Mouse (Mus musculus): ENCODE data around the gene Olfr1532-ps1. TPM values are rescaled to one million over a fixed set of nuclear protein-coding genes. Genes with fewer than 3 reads are reported as not detected.
"Not testable (repeated sequence)": the region's sequence is repeated elsewhere in the genome, so short reads cannot be mapped to it uniquely, and the experiment has no call there.

Gene Olfr1532-ps1
- polyA plus RNA-seq (2015; fragmentation: Nextera tagmentation; extraction: Ambion mirVana), result 0.12 TPM in 1 of 2 replicates, not detected in the other

DNA sequence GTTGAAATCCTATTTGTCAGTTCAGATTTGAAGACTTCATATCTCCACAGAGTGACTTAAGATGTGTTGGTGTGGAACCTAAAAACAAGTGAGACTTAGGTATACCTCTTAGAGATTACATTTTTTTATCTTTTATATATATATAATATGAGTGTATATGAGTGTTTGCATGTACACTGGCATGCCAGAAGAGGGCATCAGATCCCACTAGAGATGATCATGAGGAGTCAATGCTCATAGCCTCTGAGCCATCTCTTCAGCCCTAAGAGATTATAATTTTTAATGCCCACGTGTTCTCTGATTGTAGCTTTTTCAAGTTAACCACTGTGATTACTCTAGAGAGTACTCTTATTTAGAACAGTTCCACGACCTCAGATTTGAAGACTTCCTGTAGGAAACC, at the start of gene Olfr1532-ps1:
Olfr1532-ps1 (plus strand) TSS at position 326 of the 400 bp plus-strand sequence.
- Histone ChIP-seq H3K9me3 (replicated peaks) (no peaks in the 10 kb centered on the region), H3K4me1 (no peaks in the 10 kb centered on the region), H3K9ac (no peak within 1 kb of the TSS), H3K36me3 (no peaks in the 10 kb centered on the region), H3K27me3 (no peaks in the 10 kb centered on the region), H3K4me3 (replicated peaks) (no peak within 1 kb of the TSS), H3K27ac (replicated peaks) (no peak within 1 kb of the TSS), H3K4me2 (replicated peaks) (no peak within 1 kb of the TSS)
- ATAC-seq (ENCODE audit: insufficient number of reproducible peaks, low FRiP score, low TSS enrichment, low read depth), result no peak
- WGBS, result 50% methylated on average over 2 of the region's 2 CpGs

GRCm38 (mm10) chr7:106862885-106863284, 44.9 kb upstream of the Olfr1532-ps1 start, which contains the start of gene Olfr704:
Gene Olfr704, plus strand, starts transcription at chr7:106863185.
- Histone ChIP-seq H3K9me3 (replicated peaks) (no peaks in the 10 kb centered on the region), H3K4me2 (replicated peaks) (no peak within 1 kb of the TSS), H3K36me3 (no peaks in the 10 kb centered on the region), H3K9ac (no peak within 1 kb of the TSS), H3K4me3 (replicated peaks) (no peak within 1 kb of the TSS), H3K27me3 (no peaks in the 10 kb centered on the region), H3K4me1 (no peaks in the 10 kb centered on the region), H3K27ac (replicated peaks) (no peak within 1 kb of the TSS)
- no peak for ATAC-seq (ENCODE audit: insufficient number of reproducible peaks, low FRiP score, low TSS enrichment, low read depth)

DNA sequence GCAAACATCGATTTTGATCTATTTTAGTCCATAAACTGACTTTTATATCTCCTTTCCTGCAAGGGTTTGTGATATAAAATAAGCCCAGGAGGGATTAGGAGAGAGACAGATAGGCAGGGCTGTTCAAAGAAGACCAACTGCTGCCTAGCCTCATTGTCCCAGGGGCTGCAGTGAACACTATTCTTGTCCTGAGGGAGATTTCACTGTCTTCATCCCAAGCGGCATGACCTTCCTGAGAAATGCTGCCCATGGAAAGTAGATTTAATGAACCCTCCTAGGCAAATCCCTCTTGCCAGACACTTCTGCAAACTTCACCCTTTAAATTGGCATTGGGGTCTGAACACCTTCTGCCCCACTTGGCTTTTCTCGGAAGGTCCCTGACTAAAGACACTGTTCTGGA, 31.0 kb upstream of the Olfr1532-ps1 start, which contains the start of gene Olfr705:
Olfr705 (minus strand) TSS at position 101 of the 400 bp plus-strand sequence.
- H3K9me3 ChIP-seq (replicated peaks), result no peaks in the 10 kb centered on the region
- no peak within 1 kb of the TSS for H3K4me3 ChIP-seq (replicated peaks)
- H3K27ac ChIP-seq (replicated peaks), result no peak within 1 kb of the TSS
- H3K4me2 ChIP-seq (replicated peaks), result no peak within 1 kb of the TSS
- no peaks in the 10 kb centered on the region for H3K27me3 ChIP-seq
- WGBS, result 82% methylated on average over 3 of the region's 3 CpGs
- H3K36me3 ChIP-seq, result no peaks in the 10 kb centered on the region
- no peak for ATAC-seq (ENCODE audit: insufficient number of reproducible peaks, low FRiP score, low TSS enrichment, low read depth)
- no peak within 1 kb of the TSS for H3K9ac ChIP-seq
- H3K4me1 ChIP-seq, result no peaks in the 10 kb centered on the region

GRCm38 (mm10) chr7:106888062-106888461, 19.7 kb upstream of the Olfr1532-ps1 start, which contains the start of gene Olfr706:
Gene Olfr706, minus strand, starts transcription at chr7:106888162.
- no peak within 1 kb of the TSS for H3K4me3 ChIP-seq (replicated peaks)
- no peaks in the 10 kb centered on the region for H3K4me1 ChIP-seq
- H3K36me3 ChIP-seq, result no peaks in the 10 kb centered on the region
- no peak within 1 kb of the TSS for H3K27ac ChIP-seq (replicated peaks)
- 67% methylated on average over 2 of the region's 2 CpGs for WGBS
- no peak for ATAC-seq (ENCODE audit: insufficient number of reproducible peaks, low FRiP score, low TSS enrichment, low read depth)
- no peak within 1 kb of the TSS for H3K4me2 ChIP-seq (replicated peaks)
- no peak within 1 kb of the TSS for H3K9ac ChIP-seq
- no peaks in the 10 kb centered on the region for H3K9me3 ChIP-seq (replicated peaks)
- H3K27me3 ChIP-seq, result no peaks in the 10 kb centered on the region

GRCm38 (mm10) chr7:106901141-106901540, 6.7 kb upstream of the Olfr1532-ps1 start, which contains the start of gene Olfr707:
Gene Olfr707, minus strand, starts transcription at chr7:106901241.
- not testable (repeated sequence) for H3K27me3 ChIP-seq; H3K27ac ChIP-seq (replicated peaks); H3K9ac ChIP-seq; H3K36me3 ChIP-seq; H3K4me2 ChIP-seq (replicated peaks); ATAC-seq (ENCODE audit: insufficient number of reproducible peaks, low FRiP score, low TSS enrichment, low read depth); H3K9me3 ChIP-seq (replicated peaks); H3K4me1 ChIP-seq; H3K4me3 ChIP-seq (replicated peaks)
- WGBS, result 78% methylated on average over 3 of the region's 3 CpGs

- not testable (repeated sequence) for H3K9me3 ChIP-seq (replicated peaks); ATAC-seq (ENCODE audit: insufficient number of reproducible peaks, low FRiP score, low TSS enrichment, low read depth); H3K27ac ChIP-seq (replicated peaks); H3K4me1 ChIP-seq; H3K4me3 ChIP-seq (replicated peaks); H3K36me3 ChIP-seq; H3K9ac ChIP-seq; H3K27me3 ChIP-seq; H3K4me2 ChIP-seq (replicated peaks)
- 88% methylated on average over 7 of the region's 7 CpGs for WGBS
Observed at GRCm38 (mm10) chr7:106920961-106921360, 13.2 kb downstream of the Olfr1532-ps1 start.

DNA sequence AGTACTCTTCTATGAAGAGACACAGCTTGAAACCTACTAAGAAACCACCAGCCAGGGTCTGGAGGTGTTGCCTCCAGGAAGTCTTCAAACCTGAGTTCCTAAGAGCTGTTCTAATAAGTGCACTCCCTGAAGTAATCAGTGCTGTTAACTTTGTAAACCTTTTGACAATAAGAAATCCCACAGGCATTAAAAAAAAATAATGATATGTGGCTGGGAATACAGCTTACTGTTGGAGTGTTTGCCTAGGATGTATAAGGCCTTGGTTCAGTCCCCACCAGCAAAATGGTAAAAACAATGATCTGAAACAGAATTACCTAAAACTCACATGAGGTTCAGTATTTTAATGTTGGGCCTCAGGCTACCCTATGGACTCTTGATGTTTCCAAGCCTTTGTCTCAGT, 24.3 kb downstream of the Olfr1532-ps1 start, which contains the start of gene Olfr709-ps1:
Olfr709-ps1 (minus strand) TSS at position 101 of the 400 bp plus-strand sequence.
- Histone ChIP-seq H3K9ac (no peak within 1 kb of the TSS), H3K4me1 (no peaks in the 10 kb centered on the region), H3K4me2 (replicated peaks) (no peak within 1 kb of the TSS), H3K4me3 (replicated peaks) (no peak within 1 kb of the TSS), H3K27ac (replicated peaks) (no peak within 1 kb of the TSS), H3K9me3 (replicated peaks) (no peaks in the 10 kb centered on the region), H3K27me3 (no peaks in the 10 kb centered on the region), H3K36me3 (no peaks in the 10 kb centered on the region)
- no peak for ATAC-seq (ENCODE audit: insufficient number of reproducible peaks, low FRiP score, low TSS enrichment, low read depth)

DNA sequence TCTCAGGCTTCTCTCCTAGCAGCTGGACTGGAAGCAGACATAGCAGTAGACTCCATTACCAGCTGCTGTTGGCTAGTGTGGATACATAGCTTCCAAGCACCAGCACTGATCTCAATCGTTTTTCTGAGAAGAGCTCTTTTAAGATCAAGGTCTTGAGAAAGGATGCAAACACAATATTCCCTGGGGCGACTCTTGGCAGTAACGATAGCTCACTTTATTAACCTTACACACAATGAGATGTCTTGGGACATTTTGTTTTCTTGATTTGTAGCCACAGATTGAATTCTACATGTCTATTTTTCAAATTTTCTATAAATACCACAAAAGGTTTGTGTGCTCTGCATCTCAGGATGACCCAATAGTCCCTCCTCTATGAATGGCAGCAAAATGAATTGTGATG, 40.4 kb downstream of the Olfr1532-ps1 start, which contains the start of gene Olfr710:
Olfr710 (minus strand) TSS at position 101 of the 400 bp plus-strand sequence.
- Histone ChIP-seq H3K27me3 (no peaks in the 10 kb centered on the region), H3K9ac (no peak within 1 kb of the TSS), H3K36me3 (no peaks in the 10 kb centered on the region), H3K9me3 (replicated peaks) (no peaks in the 10 kb centered on the region), H3K4me3 (replicated peaks) (no peak within 1 kb of the TSS), H3K4me2 (replicated peaks) (no peak within 1 kb of the TSS), H3K27ac (replicated peaks) (no peak within 1 kb of the TSS), H3K4me1 (no peaks in the 10 kb centered on the region)
- ATAC-seq (ENCODE audit: insufficient number of reproducible peaks, low FRiP score, low TSS enrichment, low read depth), result no peak
- 64% methylated on average over 3 of the region's 3 CpGs for WGBS

DNA sequence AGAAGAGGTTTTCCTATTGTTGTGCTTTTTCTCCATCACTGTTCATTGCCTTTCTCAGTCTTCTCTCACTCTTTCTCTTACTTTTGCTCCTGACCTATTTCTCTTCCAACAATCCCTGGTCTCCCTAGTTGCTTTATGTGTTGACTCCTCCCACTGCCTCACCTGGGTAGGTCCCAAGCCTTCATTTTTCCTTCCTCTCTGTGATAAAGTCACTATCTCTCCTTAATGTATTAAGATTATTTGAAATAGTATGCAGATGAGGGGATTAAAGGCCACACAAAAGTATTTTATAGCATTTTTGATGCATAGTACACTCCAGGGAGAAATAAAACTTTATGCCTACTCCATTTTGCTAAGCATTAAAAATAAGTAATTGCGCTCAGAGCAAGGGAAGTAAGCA, 56.0 kb downstream of the Olfr1532-ps1 start, which contains the start of gene Olfr6:
Olfr6 (minus strand) TSS at position 101 of the 400 bp plus-strand sequence.
- H3K36me3 ChIP-seq, result no peaks in the 10 kb centered on the region
- no peak within 1 kb of the TSS for H3K4me3 ChIP-seq (replicated peaks)
- H3K27ac ChIP-seq (replicated peaks), result no peak within 1 kb of the TSS
- no peak for ATAC-seq (ENCODE audit: insufficient number of reproducible peaks, low FRiP score, low TSS enrichment, low read depth)
- 77% methylated on average over 1 of the region's 1 CpGs for WGBS
- H3K9ac ChIP-seq, result no peak within 1 kb of the TSS
- no peaks in the 10 kb centered on the region for H3K27me3 ChIP-seq
- H3K4me1 ChIP-seq, result no peaks in the 10 kb centered on the region
- no peak within 1 kb of the TSS for H3K4me2 ChIP-seq (replicated peaks)
- no peaks in the 10 kb centered on the region for H3K9me3 ChIP-seq (replicated peaks)

Other genes starting within 250 kb of the Olfr1532-ps1 start
- 0.11 TPM in 1 of 2 replicates, not detected in the other for gene Olfr693, start 227.4 kb upstream of the Olfr1532-ps1 start, polyA plus RNA-seq (2015; fragmentation: Nextera tagmentation; extraction: Ambion mirVana)
- not detected in 2 replicates for gene Olfr694, start 216.2 kb upstream of the Olfr1532-ps1 start, polyA plus RNA-seq (2015; fragmentation: Nextera tagmentation; extraction: Ambion mirVana)
- gene Olfr695, start 191.6 kb upstream of the Olfr1532-ps1 start, polyA plus RNA-seq (2015; fragmentation: Nextera tagmentation; extraction: Ambion mirVana), result not detected in 2 replicates
- gene Olfr697, start 165.6 kb upstream of the Olfr1532-ps1 start, polyA plus RNA-seq (2015; fragmentation: Nextera tagmentation; extraction: Ambion mirVana), result not detected in 2 replicates
- not detected in 2 replicates for gene Olfr698, start 152.6 kb upstream of the Olfr1532-ps1 start, polyA plus RNA-seq (2015; fragmentation: Nextera tagmentation; extraction: Ambion mirVana)
- gene Olfr699, start 114.8 kb upstream of the Olfr1532-ps1 start, polyA plus RNA-seq (2015; fragmentation: Nextera tagmentation; extraction: Ambion mirVana), result 0.07 TPM in 2 replicates
- not detected in 2 replicates for gene Olfr700, start 99.2 kb upstream of the Olfr1532-ps1 start, polyA plus RNA-seq (2015; fragmentation: Nextera tagmentation; extraction: Ambion mirVana)
- not detected in 2 replicates for gene Olfr701, start 93.9 kb upstream of the Olfr1532-ps1 start, polyA plus RNA-seq (2015; fragmentation: Nextera tagmentation; extraction: Ambion mirVana)
- not detected in 2 replicates for gene Olfr702, start 74.1 kb upstream of the Olfr1532-ps1 start, polyA plus RNA-seq (2015; fragmentation: Nextera tagmentation; extraction: Ambion mirVana)
- gene Olfr703, start 64.6 kb upstream of the Olfr1532-ps1 start, polyA plus RNA-seq (2015; fragmentation: Nextera tagmentation; extraction: Ambion mirVana), result not detected in 2 replicates
- not detected in 2 replicates for gene Olfr704, start 44.8 kb upstream of the Olfr1532-ps1 start, polyA plus RNA-seq (2015; fragmentation: Nextera tagmentation; extraction: Ambion mirVana)
- not detected in 2 replicates for gene Olfr705, start 31.1 kb upstream of the Olfr1532-ps1 start, polyA plus RNA-seq (2015; fragmentation: Nextera tagmentation; extraction: Ambion mirVana)
- gene Olfr706, start 19.8 kb upstream of the Olfr1532-ps1 start, polyA plus RNA-seq (2015; fragmentation: Nextera tagmentation; extraction: Ambion mirVana), result 0.05 TPM in 1 of 2 replicates, not detected in the other
- 0.16 TPM in 1 of 2 replicates, not detected in the other for gene Olfr707, start 6.8 kb upstream of the Olfr1532-ps1 start, polyA plus RNA-seq (2015; fragmentation: Nextera tagmentation; extraction: Ambion mirVana)
- 0.05 TPM in 1 of 2 replicates, not detected in the other for gene Olfr709-ps1, start 24.2 kb downstream of the Olfr1532-ps1 start, polyA plus RNA-seq (2015; fragmentation: Nextera tagmentation; extraction: Ambion mirVana)
- gene Olfr710, start 40.3 kb downstream of the Olfr1532-ps1 start, polyA plus RNA-seq (2015; fragmentation: Nextera tagmentation; extraction: Ambion mirVana), result not detected in 2 replicates
- gene Olfr6, start 55.9 kb downstream of the Olfr1532-ps1 start, polyA plus RNA-seq (2015; fragmentation: Nextera tagmentation; extraction: Ambion mirVana), result 0.11 TPM in 1 of 2 replicates, not detected in the other
- not detected in 2 replicates for gene Olfr711, start 67.5 kb downstream of the Olfr1532-ps1 start, polyA plus RNA-seq (2015; fragmentation: Nextera tagmentation; extraction: Ambion mirVana)
- not detected in 2 replicates for gene Olfr2, start 98.1 kb downstream of the Olfr1532-ps1 start, polyA plus RNA-seq (2015; fragmentation: Nextera tagmentation; extraction: Ambion mirVana)
- 0.16 TPM in 1 of 2 replicates, not detected in the other for gene Olfr713, start 123.2 kb downstream of the Olfr1532-ps1 start, polyA plus RNA-seq (2015; fragmentation: Nextera tagmentation; extraction: Ambion mirVana)
- not detected in 2 replicates for gene Olfr714, start 163.0 kb downstream of the Olfr1532-ps1 start, polyA plus RNA-seq (2015; fragmentation: Nextera tagmentation; extraction: Ambion mirVana)
- 0.08 and 0.12 TPM in 2 replicates for gene Olfr17, start 185.2 kb downstream of the Olfr1532-ps1 start, polyA plus RNA-seq (2015; fragmentation: Nextera tagmentation; extraction: Ambion mirVana)
- not detected in 2 replicates for gene Olfr715b, start 202.4 kb downstream of the Olfr1532-ps1 start, polyA plus RNA-seq (2015; fragmentation: Nextera tagmentation; extraction: Ambion mirVana)
- gene Olfr715, start 223.1 kb downstream of the Olfr1532-ps1 start, polyA plus RNA-seq (2015; fragmentation: Nextera tagmentation; extraction: Ambion mirVana), result not detected in 2 replicates
- gene Olfr716, start 230.3 kb downstream of the Olfr1532-ps1 start, polyA plus RNA-seq (2015; fragmentation: Nextera tagmentation; extraction: Ambion mirVana), result 0.05 TPM in 1 of 2 replicates, not detected in the other

Measured in embryonic facial prominence, embryonic 15.5 days (tissue).